ENCODE assay signal across 21 mouse cellular contexts in genomic region chr12:72674820-72675219, GRCm38 (mm10). TPM values are rescaled to one million over a fixed set of nuclear protein-coding genes. Genes with fewer than 3 reads are reported as not detected.
DNase-seq lines count a peak whose midpoint lies in the region; ATAC-seq lines count a peak whose summit lies in the region.
"Had no signal": no experiment of that assay in that cellular context is flagged by ENCODE, and none has a peak within 500 bp of the region (broad histone marks: within the 10 kb centered on the region; RNA-seq: fewer than 3 reads in every experiment).

No protein-coding gene starts in this region.

- 65% methylated on average over 2 of the region's 2 CpGs for WGBS in heart, embryonic 13.5 days
- 67% methylated on average over 2 of the region's 2 CpGs for WGBS in lung, embryonic 16.5 days
- WGBS in intestine, embryonic 15.5 days, result 75% methylated on average over 2 of the region's 2 CpGs

- no peaks in the 10 kb centered on the region; the same call in 1 of the 2 replicates for H3K9me3 ChIP-seq in heart, embryonic 13.5 days
- no peaks in the 10 kb centered on the region for H3K9me3 ChIP-seq in lung, embryonic 16.5 days (ENCODE audit: control insufficient read depth, low read length)
- no peaks in the 10 kb centered on the region for H3K9me3 ChIP-seq in intestine, embryonic 15.5 days
- H3K9me3 ChIP-seq: forebrain, embryonic 10.5 days; limb, embryonic 15.5 days had no signal

- H3K27ac ChIP-seq in heart, embryonic 13.5 days (replicated peaks), result peak overlapping the region; percentile 70
- no peak overlapping the region for H3K27ac ChIP-seq in lung, embryonic 16.5 days (ENCODE audit: low read length)
- H3K27ac ChIP-seq in intestine, embryonic 15.5 days, result no peak overlapping the region
- H3K27ac ChIP-seq: forebrain, embryonic 10.5 days; left cerebral cortex, adult 2 months; limb, embryonic 15.5 days had no signal

- intact Hi-C loops in heart, postnatal 25 days (cut with DNase I), result no loop called here

- H3K27me3 ChIP-seq in heart, embryonic 13.5 days (replicated peaks), result no peaks in the 10 kb centered on the region
- no peaks in the 10 kb centered on the region for H3K27me3 ChIP-seq in lung, embryonic 16.5 days (ENCODE audit: control insufficient read depth, insufficient read depth, low read depth, low read length)
- no peaks in the 10 kb centered on the region for H3K27me3 ChIP-seq in intestine, embryonic 15.5 days (replicated peaks)
- H3K27me3 ChIP-seq: CH12.LX; limb, embryonic 15.5 days had no signal

- DNase-seq in heart, postnatal 25 days (ENCODE audit: low spot score), result no peak
- no peak for DNase-seq in lung, postnatal 25 days (ENCODE audit: low spot score)
- peak; percentile 10 for DNase-seq in brain, adult 2 months (ENCODE audit: low read depth, low spot score)
- DNase-seq in liver, result no peak
- no peak for DNase-seq in layer of hippocampus, adult 8-10 months (ENCODE audit: low spot score in 2 of 2)
- DNase-seq: cerebellum, adult 2 months; kidney, adult 11 months; kidney, postnatal 4 days; right cerebral cortex, postnatal 25 days; thymus, postnatal 36 days had no signal

- peaks cover 13% of the 10 kb centered on the region for H3K4me1 ChIP-seq in heart, embryonic 13.5 days
- no peaks in the 10 kb centered on the region for H3K4me1 ChIP-seq in lung, embryonic 16.5 days (replicated peaks; ENCODE audit: control insufficient read depth, insufficient read depth, low read length)
- H3K4me1 ChIP-seq in intestine, embryonic 15.5 days (replicated peaks), result no peaks in the 10 kb centered on the region

- H3K4me2 ChIP-seq in heart, embryonic 13.5 days, result no peak overlapping the region
- H3K4me2 ChIP-seq in lung, embryonic 16.5 days (ENCODE audit: low read depth, low read length), result no peak overlapping the region
- H3K4me2 ChIP-seq in intestine, embryonic 15.5 days (replicated peaks), result no peak overlapping the region
- H3K4me2 ChIP-seq: limb, embryonic 15.5 days had no signal

- ATAC-seq in heart, embryonic 13.5 days (ENCODE audit: extremely low read depth, insufficient number of reproducible peaks, low FRiP score, low TSS enrichment), result no peak; the same call in 1 of the 2 replicates
- peak; percentile 45; the same call in 1 of the 2 replicates for ATAC-seq in lung, embryonic 16.5 days (ENCODE audit: low read depth)
- no peak for ATAC-seq in intestine, embryonic 15.5 days
- ATAC-seq: activated CD4-positive, CD25-positive, alpha-beta regulatory T cell, adult 4 months had no signal

- no peak overlapping the region for H3K9ac ChIP-seq in heart, embryonic 13.5 days
- H3K9ac ChIP-seq in lung, embryonic 16.5 days (ENCODE audit: low read length), result no peak overlapping the region
- no peak overlapping the region for H3K9ac ChIP-seq in intestine, embryonic 15.5 days
- H3K9ac ChIP-seq: limb, embryonic 15.5 days had no signal

- no peak overlapping the region for H3K4me3 ChIP-seq in heart, embryonic 13.5 days
- no peak overlapping the region for H3K4me3 ChIP-seq in lung, embryonic 16.5 days (ENCODE audit: low read length)
- no peak overlapping the region for H3K4me3 ChIP-seq in intestine, embryonic 15.5 days (replicated peaks)
- H3K4me3 ChIP-seq: forebrain, embryonic 10.5 days; left cerebral cortex, adult 2 months; limb, embryonic 15.5 days had no signal

- H3K36me3 ChIP-seq in heart, embryonic 13.5 days, result no peaks in the 10 kb centered on the region
- no peaks in the 10 kb centered on the region for H3K36me3 ChIP-seq in lung, embryonic 16.5 days (ENCODE audit: control insufficient read depth, insufficient read depth, low read length)
- no peaks in the 10 kb centered on the region for H3K36me3 ChIP-seq in intestine, embryonic 15.5 days
- H3K36me3 ChIP-seq: forebrain, embryonic 10.5 days; limb, embryonic 15.5 days had no signal

RNA-seq across cellular contexts. Expression of gene Dhrs7, which starts 10.1 kb away (rescaled TPM):
- polyA plus RNA-seq in heart, embryonic 13.5 days (2015; fragmentation: Nextera tagmentation; extraction: Ambion mirVana), result 53.1 and 58.7 TPM in 2 replicates
- total RNA-seq in heart, postnatal 25 days (2021), result 10 to 100 TPM; 69.0 to 86.7 TPM
- 83.8 and 92.1 TPM in 2 replicates for polyA plus RNA-seq in lung, embryonic 16.5 days (2015; fragmentation: Nextera tagmentation; extraction: Ambion mirVana)
- total RNA-seq in layer of hippocampus, adult 8-10 months (2022), result 10 to 100 TPM; 40.5 to 47.7 (median 46.1) TPM
- 37.6 and 49.3 TPM in 2 replicates for polyA plus RNA-seq in intestine, embryonic 15.5 days (2015; fragmentation: Nextera tagmentation; extraction: Ambion mirVana)

RNA-seq across cellular contexts. Expression of gene Gm4756, which starts 25.4 kb away (rescaled TPM):
- not detected in 2 replicates for polyA plus RNA-seq in heart, embryonic 13.5 days (2015; fragmentation: Nextera tagmentation; extraction: Ambion mirVana)
- not detected for total RNA-seq in heart, postnatal 25 days (2021)
- polyA plus RNA-seq in lung, embryonic 16.5 days (2015; fragmentation: Nextera tagmentation; extraction: Ambion mirVana), result not detected in 2 replicates
- not detected for total RNA-seq in layer of hippocampus, adult 8-10 months (2022)
- polyA plus RNA-seq in intestine, embryonic 15.5 days (2015; fragmentation: Nextera tagmentation; extraction: Ambion mirVana), result 0.14 TPM in 1 of 2 replicates, not detected in the other
- total RNA-seq: CH12.LX; left cerebral cortex, adult 2 months; megakaryocyte, adult 5-6 weeks had no signal
- polyA plus RNA-seq: activated CD4-positive, CD25-positive, alpha-beta regulatory T cell, adult 4 months; cerebellum, adult 2 months; forebrain, embryonic 10.5 days; hindbrain, embryonic 11.5 days; limb, embryonic 15.5 days; stomach, embryonic 14.5 days had no signal
